Mouse (Mus musculus) kidney, adult 9 months (tissue): ENCODE data around the gene Dlg2.

Experiments
- DNase-seq: peaks from one replicate; pipeline ENCODE4 v3.0.0; 2022

Dlg2 gene

GRCm38 (mm10) chr7:92123276-92123675 is 1646.8 kb downstream of the Dlg2 start:
- no peak for DNase-seq

DNA sequence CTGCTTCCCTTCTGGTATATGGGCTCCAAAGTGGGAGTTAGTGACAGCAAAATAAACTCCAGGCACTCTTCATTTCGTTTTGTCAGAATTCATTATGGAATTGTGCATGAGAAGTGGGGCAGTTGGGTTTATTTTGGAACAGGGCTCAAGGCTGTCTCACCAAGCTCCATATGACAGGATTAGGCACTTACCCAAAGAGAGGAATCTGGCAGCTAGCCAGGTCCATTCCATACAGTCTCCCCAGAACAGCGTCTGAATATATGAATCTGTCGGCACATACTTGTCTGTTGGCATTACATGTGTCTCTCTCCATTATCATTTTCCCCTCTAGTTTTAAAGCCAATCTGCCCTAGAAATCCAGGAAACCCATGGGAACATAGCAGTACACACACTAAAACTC is 1649.4 kb downstream of the Dlg2 start:
- no peak for DNase-seq

DNA sequence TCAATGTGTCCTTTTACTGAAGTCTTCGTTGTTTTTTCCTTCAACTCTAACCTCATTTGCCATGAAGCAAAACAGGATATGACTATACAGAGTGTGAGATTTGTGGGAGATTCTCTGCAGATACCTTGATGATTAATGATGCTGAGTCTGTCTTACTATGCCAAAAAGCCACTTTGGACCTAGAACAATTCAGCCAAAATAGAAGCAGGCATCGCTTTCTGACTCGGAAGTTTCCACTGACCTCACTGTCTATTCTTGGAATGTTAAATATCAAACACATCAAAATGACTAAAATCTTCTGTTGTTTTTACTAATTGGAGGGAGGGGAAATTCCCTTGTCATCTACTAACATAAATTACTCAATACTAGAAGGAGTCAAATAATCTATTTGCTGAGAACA is 1657.8 kb downstream of the Dlg2 start:
- DNase-seq, result peak; percentile 19

DNA sequence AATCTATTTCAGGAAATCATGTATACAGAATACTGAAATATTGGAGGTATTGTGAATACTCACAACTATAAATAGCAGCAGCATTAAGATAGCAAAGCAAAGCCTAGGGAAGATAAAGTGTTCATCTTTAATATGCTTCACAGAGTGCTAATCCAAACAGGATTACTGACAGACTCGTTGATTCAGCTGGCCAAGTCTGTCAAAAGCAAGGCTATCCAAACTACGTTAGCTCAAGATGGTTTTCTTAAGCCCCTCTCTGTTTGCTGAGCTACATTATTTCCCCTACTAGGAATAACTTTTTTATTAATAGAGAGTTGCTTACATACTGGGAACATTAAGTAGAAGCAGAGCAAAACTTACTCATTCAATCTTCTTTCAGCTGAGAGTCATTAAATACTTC is 1659.2 kb downstream of the Dlg2 start:
- no peak for DNase-seq

DNA sequence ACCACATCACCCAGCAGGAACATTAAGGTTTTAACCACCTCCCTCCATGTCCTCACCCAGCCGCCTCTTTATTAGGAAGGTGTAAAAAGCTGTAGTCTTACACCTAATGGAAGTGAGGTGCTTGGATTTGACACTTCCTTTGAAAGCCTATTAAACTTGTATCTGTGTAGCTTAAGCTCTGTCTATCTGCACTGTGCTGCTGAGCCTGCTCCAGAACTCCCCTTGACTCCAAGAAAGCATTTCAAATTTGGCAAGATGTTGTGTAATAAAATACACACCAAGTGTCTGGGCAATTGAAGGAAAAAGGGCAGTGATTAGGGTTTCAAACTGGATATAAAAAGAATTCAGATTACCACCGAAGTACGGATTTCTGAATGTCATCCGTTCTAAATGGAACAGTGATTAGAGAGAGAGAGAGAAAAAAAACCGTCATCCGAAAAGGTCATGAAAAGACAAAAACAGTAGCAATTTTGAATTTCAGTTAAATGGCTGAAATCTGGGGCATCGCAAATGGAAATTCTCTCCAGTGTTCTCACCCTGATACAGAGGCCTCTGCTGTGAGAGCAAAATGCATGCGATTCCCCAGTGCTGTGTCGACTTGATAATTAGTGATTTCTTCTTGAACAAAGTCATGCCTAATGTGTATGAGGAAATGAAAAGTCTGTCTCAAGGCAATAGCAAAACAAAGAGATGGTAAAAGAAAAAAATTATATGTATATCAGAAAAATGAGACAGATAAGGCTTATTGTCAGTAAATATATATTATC is 1663.8 kb downstream of the Dlg2 start:
- no peak for DNase-seq

GRCm38 (mm10) chr7:92147499-92147898 is 1671.0 kb downstream of the Dlg2 start:
- DNase-seq, result no peak

- no peak for DNase-seq
These were observed 1674.3 kb downstream of the Dlg2 start for GRCm38 (mm10) chr7:92150768-92151167.

DNA sequence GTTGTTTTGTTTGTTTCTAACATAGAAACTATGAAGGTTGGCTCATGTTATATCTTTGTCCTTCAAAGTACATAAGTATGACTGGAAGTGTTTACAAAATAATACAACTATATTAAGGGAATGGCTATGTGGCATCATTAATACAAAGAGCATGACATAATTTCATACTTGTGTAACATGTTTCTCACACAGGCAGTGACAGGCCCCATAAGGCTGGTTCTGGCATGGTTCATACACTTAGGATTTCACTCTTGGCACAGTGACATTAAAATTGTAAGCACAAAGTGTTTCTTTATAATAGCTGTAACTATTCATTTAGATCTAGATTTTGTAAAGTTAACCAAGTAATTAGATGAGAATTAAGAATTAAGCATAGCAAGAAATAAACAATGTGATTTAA is 1678.1 kb downstream of the Dlg2 start:
- no peak for DNase-seq

GRCm38 (mm10) chr7:92163150-92163549 is 1686.7 kb downstream of the Dlg2 start:
- DNase-seq, result no peak

DNA sequence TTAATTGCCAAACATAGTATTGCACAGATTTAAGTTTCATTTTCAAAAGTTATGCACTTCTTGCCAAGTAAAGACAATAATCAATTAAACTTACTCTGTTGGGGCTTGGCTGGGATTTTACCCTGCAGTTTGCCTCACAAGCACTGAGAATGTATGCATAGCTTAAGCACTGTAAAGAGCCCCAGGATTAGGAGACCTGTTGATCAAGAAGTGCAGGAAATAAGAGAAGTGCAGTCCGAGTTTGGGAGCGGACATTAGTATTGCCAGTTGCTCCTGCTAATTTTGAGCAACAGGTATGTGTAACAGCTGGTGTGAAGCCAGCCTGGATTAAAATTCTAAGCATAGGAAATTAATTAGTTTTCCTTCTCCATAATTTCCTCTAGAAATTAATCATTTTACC is 1687.8 kb downstream of the Dlg2 start:
- no peak for DNase-seq

DNA sequence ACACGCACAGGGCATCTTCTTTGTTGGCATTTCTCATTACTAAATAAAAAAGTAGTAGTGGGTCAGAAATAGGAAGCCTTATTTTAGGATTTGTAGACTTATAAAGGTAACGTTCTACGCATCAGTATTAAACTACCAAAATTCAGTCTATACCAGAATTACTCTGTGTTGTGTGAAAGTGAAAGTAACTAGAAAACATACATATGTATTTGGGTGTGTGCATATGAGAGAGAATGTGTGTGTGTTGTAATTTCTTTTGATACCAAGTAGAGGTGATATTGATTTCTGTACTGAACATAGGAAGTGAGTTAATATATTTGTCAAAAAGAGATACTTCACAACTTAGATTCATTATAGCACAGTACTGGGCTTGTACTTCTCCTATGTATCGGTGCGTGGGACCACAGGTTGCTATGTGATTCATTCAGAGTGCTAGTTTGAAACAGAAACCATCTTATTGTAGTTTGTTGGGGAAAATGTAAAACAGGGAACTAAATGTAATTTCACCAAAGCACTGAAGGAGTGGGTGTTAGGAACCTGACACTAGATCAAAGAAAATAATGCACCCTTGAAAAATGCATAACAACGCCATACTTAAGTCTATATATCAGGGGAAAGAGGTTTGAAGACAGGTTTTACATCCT is 1688.5 kb downstream of the Dlg2 start:
- no peak for DNase-seq

GRCm38 (mm10) chr7:92180029-92180428 is 1703.6 kb downstream of the Dlg2 start:
- DNase-seq, result no peak

DNA sequence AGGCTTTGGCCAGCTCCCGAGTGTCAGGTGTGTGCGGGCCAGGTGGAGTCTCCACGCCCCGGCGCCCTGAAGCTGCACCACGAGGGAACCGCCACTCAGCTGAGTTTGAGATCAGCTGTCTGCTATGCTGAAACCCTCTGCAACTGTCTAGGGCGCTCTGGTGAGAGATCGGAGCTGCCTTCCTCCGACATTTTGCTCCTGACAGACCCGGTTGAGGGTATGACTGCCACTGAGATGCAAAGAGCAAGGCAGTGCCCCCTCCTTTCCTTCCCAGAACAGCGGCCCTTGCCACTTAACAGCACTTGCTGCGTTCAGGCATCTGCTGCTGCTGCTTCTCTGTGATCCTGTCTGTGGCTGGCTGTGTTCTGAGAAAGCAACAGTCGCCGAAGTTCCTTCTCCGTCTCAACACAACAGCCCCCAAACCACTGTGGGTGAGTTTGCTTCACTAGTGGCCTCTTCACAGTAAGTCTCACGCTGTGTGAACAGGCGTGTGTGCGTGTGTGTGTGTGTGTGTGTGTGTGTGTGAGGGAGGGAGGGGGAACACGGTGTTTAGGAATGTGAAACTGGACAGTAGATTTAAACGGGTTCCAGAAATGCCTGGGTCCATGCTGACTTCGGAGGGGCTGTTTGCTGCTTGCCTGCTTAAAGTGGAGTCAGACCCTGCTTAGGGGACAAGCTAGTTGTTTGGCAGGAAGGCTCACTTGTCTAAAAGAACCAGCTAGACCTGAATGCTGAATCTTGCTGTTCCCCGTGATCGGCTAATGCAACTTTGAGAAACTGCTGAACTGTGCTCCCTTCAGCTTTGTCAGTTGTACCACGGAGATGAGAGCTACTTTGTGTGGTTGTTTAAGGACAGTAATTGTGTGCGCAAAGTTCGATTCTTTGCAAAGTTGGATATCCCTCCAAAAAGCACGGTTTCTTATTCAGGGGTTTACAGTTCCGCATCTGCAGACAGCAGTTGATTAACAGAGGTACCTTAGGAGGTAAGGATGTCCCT is 1704.4 kb downstream of the Dlg2 start:
- DNase-seq, result peak; percentile 14

DNA sequence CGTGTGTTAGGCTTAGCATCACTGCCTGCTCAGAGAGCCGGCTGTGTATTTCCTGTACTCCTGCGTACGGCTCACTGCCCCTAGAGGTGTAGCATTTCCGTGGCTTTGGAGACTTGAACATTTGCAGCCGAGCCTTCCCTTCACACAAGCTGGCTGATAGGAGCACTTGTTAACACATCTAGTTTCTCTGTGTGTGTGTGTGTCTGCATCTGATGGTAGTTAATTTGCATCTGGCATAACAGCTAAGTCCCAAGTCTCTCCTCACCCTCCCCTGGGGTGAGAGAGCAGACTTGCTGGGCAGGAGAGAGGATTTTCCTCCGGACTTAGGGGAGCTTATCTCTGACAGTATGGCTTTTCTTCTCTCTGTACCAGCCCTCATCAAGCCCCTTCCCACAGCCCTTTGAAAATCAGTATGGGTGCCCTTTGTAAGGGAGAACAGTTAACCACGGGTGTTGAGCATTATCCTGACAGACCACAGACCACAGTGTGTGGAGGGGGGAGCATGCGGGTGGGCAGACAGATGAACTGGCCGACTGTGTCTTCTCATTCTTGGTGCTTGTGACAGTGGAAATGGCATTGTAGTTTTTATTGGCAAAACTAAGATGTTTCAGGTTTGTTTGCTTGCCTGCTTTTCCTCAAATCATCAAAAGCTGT is 1705.6 kb downstream of the Dlg2 start:
- DNase-seq, result no peak

GRCm38 (mm10) chr7:92184371-92185059 is 1708.0 kb downstream of the Dlg2 start:
- no peak for DNase-seq

DNA sequence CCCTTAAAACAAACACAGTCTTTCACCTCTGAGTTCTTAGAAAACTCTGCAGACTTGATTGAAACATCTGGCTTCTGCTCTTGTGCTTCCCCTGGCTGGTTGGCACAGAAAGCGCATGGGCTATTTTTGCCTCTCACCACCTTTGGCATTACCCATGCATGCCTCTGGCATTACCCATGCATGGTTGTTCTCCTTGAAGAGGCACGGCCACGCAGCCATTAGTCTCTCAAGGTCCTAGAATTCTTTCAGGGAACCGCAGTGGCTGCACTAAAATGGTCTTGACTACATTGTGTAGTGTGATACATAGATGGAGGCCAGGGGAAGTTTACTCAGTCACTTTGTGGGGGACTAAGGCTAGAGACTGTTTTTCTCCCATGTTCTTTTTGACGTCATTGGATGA is 1709.9 kb downstream of the Dlg2 start:
- DNase-seq, result no peak

GRCm38 (mm10) chr7:92189149-92189548 is 1712.7 kb downstream of the Dlg2 start:
- no peak for DNase-seq

- no peak for DNase-seq
These were observed 1719.5 kb downstream of the Dlg2 start for GRCm38 (mm10) chr7:92196004-92196403.

DNA sequence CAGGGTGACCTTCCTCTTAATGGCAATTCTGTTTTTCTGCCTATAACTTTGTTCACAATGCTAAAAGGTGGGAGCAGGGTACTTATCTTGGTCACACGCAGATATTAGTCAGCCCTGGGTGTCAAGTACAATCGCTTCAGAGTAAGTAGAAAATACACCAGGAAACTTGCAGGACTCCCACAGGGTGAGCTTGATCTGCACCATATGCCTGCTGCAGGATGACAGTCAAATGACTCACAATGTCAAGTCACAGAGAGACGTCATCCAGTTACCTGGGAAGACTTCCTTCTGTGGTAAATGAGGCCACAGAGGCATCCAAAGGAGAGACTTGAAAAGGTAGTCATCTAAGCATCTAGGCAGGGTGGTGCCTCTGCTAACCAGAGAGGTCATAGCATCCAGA is 1721.1 kb downstream of the Dlg2 start:
- DNase-seq, result no peak

DNA sequence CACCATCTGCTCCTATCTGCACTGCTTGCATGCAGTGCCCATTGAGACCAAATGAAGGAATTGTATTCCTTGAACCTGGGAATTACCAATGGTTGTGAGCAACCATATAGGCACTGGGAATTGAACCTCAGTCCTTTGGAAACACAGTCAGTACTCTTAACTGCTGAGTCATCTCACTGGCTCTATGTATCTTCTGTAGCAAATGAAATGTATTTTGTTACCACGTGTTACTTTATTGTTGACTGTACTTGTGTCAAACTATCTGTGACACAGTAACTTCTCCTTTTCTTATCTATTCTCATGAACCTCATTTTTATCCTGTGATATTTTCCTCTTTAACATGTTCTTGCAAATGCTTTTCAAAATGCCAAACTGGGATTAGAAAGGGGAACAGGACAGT is 1722.7 kb downstream of the Dlg2 start:
- DNase-seq, result no peak

GRCm38 (mm10) chr7:92210701-92211100 is 1734.2 kb downstream of the Dlg2 start:
- DNase-seq, result no peak

DNA sequence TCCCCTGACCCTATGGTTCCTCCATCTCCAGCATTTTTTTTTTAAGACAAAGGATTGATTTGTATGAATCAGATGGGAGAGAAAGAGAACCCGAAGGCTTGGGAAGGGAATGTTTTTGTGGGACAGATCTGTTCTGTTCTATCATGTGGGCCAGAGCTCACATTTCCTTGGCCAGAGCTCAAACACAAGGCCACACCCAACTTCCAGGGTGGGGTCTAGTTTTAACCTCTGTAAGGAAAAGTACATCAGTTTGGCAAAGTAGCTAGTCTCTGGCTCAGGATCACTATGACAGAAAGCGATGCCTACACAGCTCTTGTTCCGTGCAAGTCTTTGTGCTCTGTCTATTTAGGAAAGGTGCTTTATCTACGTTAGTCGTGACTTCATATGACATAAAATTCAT is 1737.3 kb downstream of the Dlg2 start:
- DNase-seq, result peak; percentile 3
